Mouse (Mus musculus): ENCODE results near the gene Raver1. TPM values are rescaled to one million over a fixed set of nuclear protein-coding genes. Genes with fewer than 3 reads are reported as not detected.

Gene Raver1
- total and polyA plus RNA-seq, 2 experiments from 2014 or later: 24.3 to 40.3 TPM

- WGBS: 63% methylated on average over 4 of the region's 4 CpGs
- Histone ChIP-seq H3K4me2 (ENCODE audit: low read depth) (no peak overlapping the region), H3K9me3 (ENCODE audit: low read length) (no peaks in the 10 kb centered on the region), H3K36me3 (ENCODE audit: insufficient read depth) (no peaks in the 10 kb centered on the region), H3K27ac (ENCODE audit: low read depth, low read length) (no peak overlapping the region), H3K9ac (no peak overlapping the region), H3K4me3 (ENCODE audit: low read depth, low read length) (no peak overlapping the region), H3K27me3 (ENCODE audit: insufficient read depth, low read length) (no peaks in the 10 kb centered on the region), H3K4me1 (ENCODE audit: insufficient read depth) (peaks cover under 1% of the 10 kb centered on the region; the same call in 1 of the 2 replicates)
- ATAC-seq (no peak), DNase-seq (no peak)
- TF ChIP-seq CTCF (IDR thresholded peaks at IDR 0.05; ENCODE audit: low read depth): no peak
Measured at GRCm38 (mm10) chr9:21095958-21096357, 4.2 kb upstream of the Raver1 start.

DNA sequence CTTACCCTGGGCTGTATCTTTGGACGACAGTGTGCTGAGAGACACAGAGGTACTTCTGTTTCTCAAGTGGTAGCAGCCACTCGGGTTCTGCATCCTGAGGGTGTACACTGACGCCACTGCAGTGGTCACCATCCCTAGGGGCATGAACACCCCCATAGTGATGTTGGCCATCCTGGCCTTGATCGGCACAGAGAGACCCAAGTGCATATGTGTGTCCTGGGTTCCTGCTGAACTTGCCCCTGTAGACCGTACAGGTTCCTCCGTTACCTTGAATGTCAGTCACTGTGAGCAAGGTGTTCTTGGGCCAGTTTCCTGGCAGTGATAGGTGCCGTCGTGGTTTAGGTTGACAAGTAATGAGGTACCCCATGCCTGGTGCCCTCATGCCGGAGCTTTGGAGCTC, 1.6 kb upstream of the Raver1 start:
- H3K27me3 ChIP-seq (ENCODE audit: insufficient read depth, low read length): no peaks in the 10 kb centered on the region
- H3K4me2 ChIP-seq (ENCODE audit: low read depth): no peak overlapping the region
- TF ChIP-seq CTCF (IDR thresholded peaks at IDR 0.05; ENCODE audit: low read depth): no peak
- no peaks in the 10 kb centered on the region for H3K9me3 ChIP-seq (ENCODE audit: low read length)
- no peak overlapping the region for H3K9ac ChIP-seq
- peaks cover 7% of the 10 kb centered on the region for H3K4me1 ChIP-seq (ENCODE audit: insufficient read depth)
- DNase-seq (no peak), ATAC-seq (no peak)
- WGBS: 98% methylated on average over 9 of the region's 9 CpGs
- no peak overlapping the region for H3K4me3 ChIP-seq (ENCODE audit: low read depth, low read length)
- peaks cover 16% of the 10 kb centered on the region for H3K36me3 ChIP-seq (ENCODE audit: insufficient read depth)
- H3K27ac ChIP-seq (ENCODE audit: low read depth, low read length): no peak overlapping the region

- no peak for TF ChIP-seq CTCF (IDR thresholded peaks at IDR 0.05; ENCODE audit: low read depth)
- Histone ChIP-seq H3K4me3 (ENCODE audit: low read depth, low read length) (peak overlapping the region; percentile 71), H3K4me1 (ENCODE audit: insufficient read depth) (peaks cover 7% of the 10 kb centered on the region), H3K27ac (ENCODE audit: low read depth, low read length) (peak overlapping the region; percentile 89), H3K9ac (peak overlapping the region; percentile 77), H3K36me3 (ENCODE audit: insufficient read depth) (peaks cover 36% of the 10 kb centered on the region), H3K27me3 (ENCODE audit: insufficient read depth, low read length) (no peaks in the 10 kb centered on the region), H3K4me2 (ENCODE audit: low read depth) (peak overlapping the region; percentile 72), H3K9me3 (ENCODE audit: low read length) (no peaks in the 10 kb centered on the region)
- DNase-seq (no peak), ATAC-seq (peak; percentile 1)
- 3% methylated on average over 24 of the region's 24 CpGs for WGBS
Measured at GRCm38 (mm10) chr9:21090972-21091706, 669 bp downstream of the Raver1 start.

- no peak for DNase-seq
- TF ChIP-seq CTCF (IDR thresholded peaks at IDR 0.05; ENCODE audit: low read depth): no peak
- Histone ChIP-seq H3K4me2 (ENCODE audit: low read depth) (peak overlapping the region; percentile 72), H3K4me1 (ENCODE audit: insufficient read depth) (peaks cover 7% of the 10 kb centered on the region), H3K9me3 (ENCODE audit: low read length) (no peaks in the 10 kb centered on the region), H3K36me3 (ENCODE audit: insufficient read depth) (peaks cover 42% of the 10 kb centered on the region), H3K4me3 (ENCODE audit: low read depth, low read length) (peak overlapping the region; percentile 71), H3K27me3 (ENCODE audit: insufficient read depth, low read length) (no peaks in the 10 kb centered on the region), H3K27ac (ENCODE audit: low read depth, low read length) (no peak overlapping the region), H3K9ac (peak overlapping the region; percentile 77)
- ATAC-seq: no peak
- WGBS: 86% methylated on average over 1 of the region's 1 CpGs
Measured at GRCm38 (mm10) chr9:21090537-21090936, 1.3 kb downstream of the Raver1 start.

DNA sequence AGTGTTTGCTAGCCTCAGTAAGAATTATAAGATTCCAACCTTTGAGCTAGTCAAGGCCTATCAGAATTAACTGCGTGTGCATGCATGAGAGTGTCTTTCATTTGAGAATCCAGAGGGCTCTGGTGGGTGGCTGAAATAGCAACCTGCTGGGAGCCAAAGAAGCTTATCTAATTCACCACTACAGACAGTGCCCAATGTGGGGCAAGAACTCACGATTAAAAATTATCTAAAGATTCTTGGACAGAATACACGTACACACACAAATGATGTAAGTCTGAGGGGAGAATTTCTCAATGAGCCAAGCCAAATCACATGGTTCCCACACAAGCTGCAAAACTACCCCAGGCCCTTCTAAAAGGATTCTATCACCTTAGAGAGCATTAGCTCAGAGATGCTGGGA, 8.5 kb downstream of the Raver1 start:
- Histone ChIP-seq H3K4me3 (ENCODE audit: low read depth, low read length) (no peak overlapping the region), H3K4me2 (ENCODE audit: low read depth) (no peak overlapping the region), H3K36me3 (ENCODE audit: insufficient read depth) (peaks cover 81% of the 10 kb centered on the region), H3K27ac (ENCODE audit: low read depth, low read length) (no peak overlapping the region), H3K9ac (no peak overlapping the region), H3K4me1 (ENCODE audit: insufficient read depth) (no peaks in the 10 kb centered on the region), H3K9me3 (ENCODE audit: low read length) (no peaks in the 10 kb centered on the region), H3K27me3 (ENCODE audit: insufficient read depth, low read length) (no peaks in the 10 kb centered on the region)
- DNase-seq: no peak
- ATAC-seq: no peak
- TF ChIP-seq CTCF (IDR thresholded peaks at IDR 0.05; ENCODE audit: low read depth): no peak
- 71% methylated on average over 3 of the region's 3 CpGs for WGBS

DNA sequence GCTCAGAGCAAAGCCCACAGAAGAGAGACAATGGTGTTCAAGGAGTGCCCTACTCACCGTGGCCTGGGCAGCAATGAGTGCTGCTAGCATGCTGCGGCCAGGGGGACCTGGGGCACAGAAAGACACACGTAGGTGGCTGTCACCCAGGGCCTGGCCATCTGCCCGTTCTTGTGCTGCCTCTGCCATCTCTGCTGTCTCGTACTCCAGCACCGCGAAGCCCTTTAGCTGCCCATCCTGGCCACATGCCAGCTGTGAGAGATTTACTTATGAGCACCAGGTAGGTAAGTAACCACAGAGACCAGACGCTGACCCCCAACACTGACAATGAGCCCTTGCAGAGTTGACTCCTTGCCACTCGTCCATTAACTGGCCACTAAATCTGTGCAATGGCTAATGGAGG, 10.7 kb downstream of the Raver1 start:
- DNase-seq: no peak
- Histone ChIP-seq H3K27me3 (ENCODE audit: insufficient read depth, low read length) (no peaks in the 10 kb centered on the region), H3K4me3 (ENCODE audit: low read depth, low read length) (no peak overlapping the region), H3K4me2 (ENCODE audit: low read depth) (no peak overlapping the region), H3K9me3 (ENCODE audit: low read length) (no peaks in the 10 kb centered on the region), H3K27ac (ENCODE audit: low read depth, low read length) (no peak overlapping the region), H3K4me1 (ENCODE audit: insufficient read depth) (no peaks in the 10 kb centered on the region), H3K36me3 (ENCODE audit: insufficient read depth) (peaks cover 82% of the 10 kb centered on the region), H3K9ac (no peak overlapping the region)
- 83% methylated on average over 9 of the region's 9 CpGs for WGBS
- no peak for TF ChIP-seq CTCF (IDR thresholded peaks at IDR 0.05; ENCODE audit: low read depth)
- no peak for ATAC-seq

DNA sequence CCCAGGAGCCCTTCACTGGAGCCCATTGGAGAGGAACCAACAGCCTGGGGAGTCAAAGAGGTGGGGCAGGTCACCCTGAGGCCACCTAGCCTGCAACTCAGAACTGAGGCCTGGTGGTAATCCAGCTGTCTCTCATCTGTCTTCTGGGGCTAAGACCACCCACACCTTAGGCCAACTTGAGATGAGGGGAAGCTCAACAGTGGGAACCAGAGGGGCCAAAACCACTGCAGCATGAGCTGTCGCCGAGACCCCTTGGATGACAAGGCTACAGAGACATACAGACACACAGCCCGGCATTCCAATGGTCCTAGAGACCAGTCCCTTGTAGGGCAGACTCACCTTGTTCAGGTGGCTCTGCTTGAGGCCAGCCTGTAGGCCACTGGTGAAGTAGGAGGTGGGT, 16.2 kb downstream of the Raver1 start:
- 83% methylated on average over 3 of the region's 3 CpGs for WGBS
- DNase-seq: no peak
- H3K4me3 ChIP-seq (ENCODE audit: low read depth, low read length): no peak overlapping the region
- peaks cover 52% of the 10 kb centered on the region for H3K36me3 ChIP-seq (ENCODE audit: insufficient read depth)
- no peaks in the 10 kb centered on the region for H3K9me3 ChIP-seq (ENCODE audit: low read length)
- H3K4me1 ChIP-seq (ENCODE audit: insufficient read depth): peaks cover 7% of the 10 kb centered on the region; the same call in 1 of the 2 replicates
- H3K9ac ChIP-seq: no peak overlapping the region
- no peak overlapping the region for H3K4me2 ChIP-seq (ENCODE audit: low read depth)
- H3K27ac ChIP-seq (ENCODE audit: low read depth, low read length): no peak overlapping the region
- TF ChIP-seq CTCF (IDR thresholded peaks at IDR 0.05; ENCODE audit: low read depth): no peak
- no peaks in the 10 kb centered on the region for H3K27me3 ChIP-seq (ENCODE audit: insufficient read depth, low read length)
- no peak for ATAC-seq
